ENCODE assay signal across 17 mouse cellular contexts in the genomic region with DNA sequence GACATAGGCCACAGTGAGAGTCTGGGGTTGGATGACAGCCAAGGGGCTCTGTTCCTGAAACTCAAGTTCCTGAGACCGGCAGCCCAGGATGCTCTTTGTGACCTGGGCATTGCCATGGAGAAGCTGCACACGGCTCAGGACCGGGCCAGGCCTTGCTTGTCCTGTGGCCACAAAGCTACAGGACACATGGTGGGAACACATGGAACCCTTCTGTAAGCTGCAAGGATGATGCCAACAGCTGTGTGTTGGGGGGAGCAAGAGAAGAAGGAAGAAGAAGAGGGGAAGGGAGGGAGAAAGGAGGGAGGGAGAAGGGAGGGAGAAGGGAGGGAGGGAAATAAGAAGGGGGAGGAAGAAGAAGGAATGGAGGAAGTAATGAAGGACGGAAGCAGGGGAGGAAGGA.
"Had no signal": no experiment of that assay in that cellular context is flagged by ENCODE, and none has a peak within 500 bp of the region (broad histone marks: within the 10 kb centered on the region; RNA-seq: fewer than 3 reads in every experiment).

No protein-coding gene starts in this region.

- H3K9me3 ChIP-seq: limb, embryonic 10.5 days; liver, embryonic 12.5 days; liver, embryonic 15.5 days; midbrain, embryonic 10.5 days; midbrain, embryonic 15.5 days had no signal

- H3K27ac ChIP-seq: layer of hippocampus, adult 2 months; limb, embryonic 10.5 days; limb, embryonic 13.5 days; liver, embryonic 12.5 days; liver, embryonic 15.5 days; midbrain, embryonic 10.5 days; stomach, postnatal 0 days had no signal

- H3K36me3 ChIP-seq: limb, embryonic 10.5 days; limb, embryonic 13.5 days; liver, embryonic 12.5 days; liver, embryonic 15.5 days; midbrain, embryonic 10.5 days; midbrain, embryonic 15.5 days had no signal

- H3K27me3 ChIP-seq: limb, embryonic 13.5 days; liver, embryonic 12.5 days; liver, embryonic 15.5 days; megakaryocyte, embryonic 14.5 days; midbrain, embryonic 15.5 days had no signal

- H3K9ac ChIP-seq: limb, embryonic 13.5 days; liver, embryonic 12.5 days; liver, embryonic 15.5 days; midbrain, embryonic 15.5 days had no signal

- H3K4me3 ChIP-seq: layer of hippocampus, adult 2 months; limb, embryonic 10.5 days; limb, embryonic 13.5 days; liver, embryonic 12.5 days; liver, embryonic 15.5 days; megakaryocyte, embryonic 14.5 days; midbrain, embryonic 10.5 days; midbrain, embryonic 15.5 days had no signal

- H3K4me2 ChIP-seq: limb, embryonic 13.5 days; liver, embryonic 12.5 days; liver, embryonic 15.5 days; midbrain, embryonic 15.5 days had no signal

- ATAC-seq: inflammation-experienced regulatory T-cells, adult 6 months; intestine, embryonic 16.5 days; liver, embryonic 12.5 days; midbrain, embryonic 15.5 days had no signal

- H3K4me1 ChIP-seq: liver, embryonic 15.5 days; megakaryocyte, embryonic 14.5 days had no signal

- DNase-seq: kidney, adult 18-20 months; liver; lung, adult 2 months; right cerebral cortex, adult 18-20 months; thymus, adult 18-20 months; thymus, postnatal 36 days had no signal
